Mouse (Mus musculus) c-Kit-positive CD71-positive TER-119-positive erythroid progenitor cells, embryonic 14.5 days (primary cell): ENCODE data around the gene Gm42688.
A peak's percentile ranks its signal among the peaks of the same experiment; 100 is the strongest.

ENCODE experiments used
- DNase-seq: peaks from one replicate; pipeline ENCODE4 v3.0.0-alpha.2; 2013; ENCODE audit warnings: low spot score

Gm42688 gene

DNA sequence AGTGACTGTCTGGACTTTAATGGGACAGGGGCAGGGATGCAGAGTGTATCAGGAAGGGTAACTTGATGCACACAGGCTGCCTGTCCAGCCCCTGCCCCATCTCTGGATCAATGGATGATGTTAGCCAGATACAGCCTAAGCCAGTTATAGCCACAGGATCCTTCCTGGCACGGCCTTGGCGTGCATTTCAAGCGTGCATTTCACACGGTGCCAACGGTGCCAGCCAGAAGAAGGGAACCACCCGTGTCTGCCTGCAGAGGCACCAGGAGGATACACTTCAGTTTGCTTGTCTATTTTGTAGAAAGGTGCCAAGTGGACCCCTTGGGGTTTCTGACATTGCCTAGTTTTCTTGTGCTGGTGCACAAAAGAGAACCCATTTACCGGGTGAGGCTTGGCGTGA is 38.6 kb downstream of the Gm42688 start:
- DNase-seq = no peak

DNA sequence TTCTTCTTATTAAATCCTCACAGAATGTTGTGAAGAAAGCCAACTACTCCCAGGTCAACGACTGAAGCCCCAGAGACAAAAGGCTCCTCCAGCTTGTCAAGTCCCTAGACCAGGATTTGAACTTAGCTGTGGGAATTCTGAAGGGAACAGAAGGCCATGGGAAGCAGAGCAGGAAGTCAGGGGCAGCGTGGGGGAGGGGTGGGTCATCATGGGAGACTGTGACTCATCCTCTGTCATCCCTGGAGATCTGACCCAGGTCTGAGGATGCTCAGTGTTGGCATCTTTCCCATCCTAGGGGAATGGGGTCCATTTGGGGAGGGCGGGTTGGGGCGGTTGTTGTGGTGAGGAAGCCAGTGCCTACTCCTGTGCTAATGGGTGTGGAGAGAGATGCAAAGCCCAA is 40.2 kb downstream of the Gm42688 start:
- DNase-seq = no peak

DNA sequence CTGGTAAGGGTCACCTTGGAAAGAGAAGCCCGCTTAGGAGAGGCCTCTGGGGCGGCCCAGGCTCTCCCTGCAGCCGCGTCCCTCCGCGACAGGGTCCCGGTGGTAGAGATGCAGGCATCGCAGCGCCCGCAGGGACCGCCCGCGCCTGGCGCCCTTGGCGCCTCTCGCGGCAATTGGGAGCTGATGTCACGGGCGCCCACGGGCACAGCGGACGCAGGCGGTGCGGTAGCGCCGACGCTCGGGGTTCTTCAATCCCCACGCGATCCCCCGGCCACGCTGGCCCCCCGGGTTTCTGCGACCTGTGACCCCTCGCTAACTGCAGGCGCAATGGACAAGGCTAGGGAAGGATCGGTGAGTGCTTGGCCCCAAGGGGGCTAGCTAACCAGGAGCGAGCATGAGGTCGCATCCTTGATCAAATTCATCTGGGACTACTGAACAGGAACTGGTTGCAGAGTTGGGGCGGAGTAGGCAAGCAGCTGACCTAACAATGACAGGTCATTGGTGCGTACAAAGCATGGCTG is 40.9 kb downstream of the Gm42688 start:
- no peak for DNase-seq

DNA sequence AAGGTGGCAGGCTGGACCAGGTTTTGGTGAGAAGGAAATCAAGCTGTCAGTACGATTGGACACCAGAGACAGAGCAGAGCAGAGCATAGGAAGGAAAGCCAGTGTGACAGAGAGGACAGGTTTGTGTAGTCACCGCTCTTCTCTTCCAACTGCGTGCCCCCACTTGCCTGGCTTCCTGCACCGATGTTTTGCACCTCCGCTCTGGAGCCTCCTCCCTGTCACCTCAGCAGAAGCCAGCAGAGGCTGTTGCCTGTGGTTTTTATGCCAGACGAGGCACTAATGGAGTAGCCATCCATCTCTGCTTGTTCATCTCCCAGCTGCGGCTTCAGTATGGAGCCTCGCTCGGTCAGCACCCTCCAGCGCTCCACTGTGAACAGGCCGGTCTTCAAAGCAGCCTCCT is 41.5 kb downstream of the Gm42688 start:
- no peak for DNase-seq

DNA sequence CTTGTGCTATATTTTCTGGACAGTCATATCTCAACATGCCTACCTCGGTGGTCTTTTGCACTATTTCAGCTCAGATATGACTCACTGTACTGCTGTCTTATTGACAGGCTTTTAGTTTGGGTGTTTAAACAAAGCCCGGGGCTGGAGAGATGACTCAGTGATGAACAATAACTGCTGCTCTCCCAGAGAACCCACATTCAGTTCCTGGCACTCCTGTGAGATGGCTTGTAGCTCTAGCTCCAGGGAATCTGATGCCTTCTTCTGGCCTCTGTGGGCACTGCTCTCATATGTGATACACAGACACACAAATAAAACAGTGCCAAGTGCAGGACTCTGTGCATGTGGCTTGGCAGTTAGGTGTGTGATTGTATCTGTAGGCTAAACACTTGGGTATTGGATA is 43.8 kb downstream of the Gm42688 start:
- DNase-seq = no peak

DNA sequence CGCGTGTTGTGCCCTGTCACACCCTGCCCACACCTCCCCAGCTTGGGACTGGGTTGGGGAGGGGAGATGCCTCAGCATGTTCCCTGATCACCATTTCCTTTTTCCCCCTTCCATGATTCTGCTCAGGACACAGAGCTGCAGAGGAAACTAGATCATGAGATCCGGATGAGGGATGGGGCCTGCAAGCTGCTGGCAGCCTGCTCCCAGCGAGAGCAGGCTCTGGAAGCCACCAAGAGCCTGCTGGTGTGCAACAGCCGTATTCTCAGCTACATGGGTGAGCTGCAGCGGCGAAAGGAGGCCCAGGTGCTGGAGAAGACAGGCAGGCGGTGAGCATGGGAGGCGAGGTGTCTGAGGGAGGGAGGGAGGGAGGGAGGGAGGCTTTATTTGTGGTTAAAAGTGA is 44.4 kb downstream of the Gm42688 start:
- no peak for DNase-seq

DNA sequence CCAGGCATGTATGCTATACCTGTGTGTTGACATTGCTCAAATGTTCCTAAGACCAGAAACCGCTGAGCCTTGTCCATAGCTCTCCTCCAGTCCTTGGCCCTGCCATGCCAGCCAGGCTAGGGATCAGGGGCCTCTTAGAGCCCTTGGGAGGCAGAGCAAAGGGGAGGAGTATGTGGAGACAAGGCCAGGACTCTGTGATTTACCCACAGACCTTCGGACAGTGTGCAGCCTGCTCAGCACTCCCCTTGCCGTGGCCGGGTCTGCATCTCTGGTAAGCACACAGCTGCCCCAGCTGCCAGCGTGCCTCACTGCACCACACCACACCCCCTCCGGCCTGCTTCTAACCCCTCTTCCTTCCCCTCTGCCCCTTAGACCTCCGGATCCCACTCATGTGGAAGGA is 45.9 kb downstream of the Gm42688 start:
- no peak for DNase-seq

DNA sequence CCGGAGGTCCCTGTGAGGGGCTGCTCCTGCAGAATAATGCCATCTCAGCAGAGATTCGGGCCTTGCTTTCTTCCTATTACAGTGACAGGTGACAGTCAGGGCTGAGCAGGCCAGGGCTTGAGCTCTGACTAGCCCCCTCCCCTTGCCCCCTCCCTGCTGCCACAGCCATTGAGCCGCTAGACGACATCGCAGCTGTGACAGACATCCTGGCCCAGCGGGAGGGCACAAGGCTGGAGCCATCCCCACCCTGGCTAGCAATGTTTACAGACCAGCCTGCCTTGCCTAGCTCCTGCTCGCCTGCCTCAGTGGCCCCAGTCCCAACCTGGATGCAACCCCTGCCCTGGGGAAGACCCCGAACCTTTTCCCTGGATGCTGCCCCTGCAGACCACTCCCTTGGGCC is 50.3 kb downstream of the Gm42688 start:
- no peak for DNase-seq

DNA sequence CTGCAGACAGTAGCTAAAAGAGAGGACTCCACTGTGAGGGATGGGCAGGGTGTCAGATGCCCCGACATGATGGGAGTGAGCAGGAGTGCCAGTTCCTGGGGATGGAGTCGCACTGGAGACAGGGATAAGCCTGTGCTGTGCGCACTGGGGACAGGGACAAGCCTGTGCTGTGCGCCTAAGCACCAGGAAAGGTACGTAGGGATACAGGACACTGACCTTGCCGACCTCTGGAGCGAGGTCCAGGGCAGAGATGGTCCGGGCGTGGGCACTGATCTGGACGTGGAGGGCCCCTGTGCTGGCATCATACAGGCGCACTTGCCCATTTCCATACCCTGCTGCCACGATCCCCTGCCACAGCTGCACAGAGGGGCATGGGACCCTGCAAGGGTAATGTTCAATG is 51.6 kb downstream of the Gm42688 start:
- DNase-seq = no peak

DNA sequence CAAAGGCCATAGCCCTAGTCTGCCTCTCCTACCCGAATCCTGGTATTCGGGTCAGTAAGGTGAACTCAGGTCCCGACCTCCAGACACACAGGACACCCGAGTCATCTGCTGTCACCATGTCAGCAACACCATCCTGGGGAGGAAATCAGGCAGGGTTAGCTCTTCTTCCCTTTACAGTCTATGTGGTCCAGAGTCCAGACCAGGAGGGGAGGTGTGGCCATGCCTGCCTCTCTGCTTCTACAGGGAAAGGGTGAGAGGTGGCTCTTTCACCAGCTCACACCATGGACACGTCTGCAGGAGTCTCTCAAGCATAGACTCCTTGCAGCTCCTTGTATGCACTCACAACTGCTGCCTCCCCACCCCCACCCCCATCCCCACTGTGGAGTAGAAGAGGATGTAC is 52.1 kb downstream of the Gm42688 start:
- DNase-seq = no peak

DNA sequence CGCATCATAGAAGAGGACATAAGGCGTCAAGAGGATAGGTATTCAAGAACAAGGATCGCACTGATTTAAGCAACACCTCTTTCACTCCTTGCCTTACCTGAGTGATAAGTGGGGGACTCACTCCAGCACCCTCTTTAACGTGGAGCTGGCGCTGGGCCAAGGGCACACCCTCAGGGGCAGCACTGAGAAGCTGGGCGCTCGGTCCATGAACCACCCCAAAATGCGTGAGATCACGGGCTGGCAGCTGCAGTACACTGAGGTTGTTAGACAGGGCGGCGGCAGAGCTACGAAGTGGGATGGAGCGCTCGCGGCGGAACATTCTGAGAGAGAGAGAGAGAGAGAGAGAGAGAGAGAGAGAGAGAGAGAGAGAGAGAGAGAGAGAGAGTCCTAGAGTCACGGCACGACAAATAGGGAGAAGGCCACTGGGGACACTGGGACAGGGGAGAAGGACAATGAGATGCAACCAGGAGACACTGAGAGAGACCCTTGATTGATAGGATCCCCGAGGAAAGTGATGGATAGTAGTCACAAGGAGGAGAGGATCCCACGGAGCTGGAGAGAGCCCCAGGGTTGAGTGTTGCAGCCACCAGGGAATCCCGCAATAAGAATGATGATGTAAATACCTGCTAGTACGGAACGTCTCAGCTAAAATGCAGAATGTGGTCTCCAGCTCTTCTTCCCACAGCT is 54.3 kb downstream of the Gm42688 start:
- no peak for DNase-seq

DNA sequence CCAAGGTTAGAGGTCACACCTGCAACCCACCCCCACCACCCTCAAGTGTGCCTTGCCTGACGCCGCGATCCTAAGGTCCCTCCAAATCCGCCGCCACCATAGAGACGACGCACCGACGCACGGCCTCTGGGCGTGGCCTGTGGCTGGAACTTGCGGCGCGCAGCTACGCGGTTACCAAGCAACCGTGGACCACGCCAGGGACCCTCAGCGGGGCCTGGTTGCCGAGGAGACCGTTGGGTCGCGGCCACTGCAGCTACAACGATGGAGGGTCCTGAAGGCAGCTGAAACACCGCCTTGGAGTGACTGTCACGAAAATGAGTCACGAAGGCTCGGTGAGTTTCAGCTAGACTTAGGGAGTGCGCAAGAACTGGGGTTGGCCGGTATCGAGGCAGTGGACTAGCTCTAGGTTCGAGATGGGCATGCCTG is 54.9 kb downstream of the Gm42688 start, which contains the start of the genes Wdr54 and 1700003E16Rik:
Wdr54 (minus strand) TSS at position 139 of the 426 bp plus-strand sequence.
1700003E16Rik (plus strand) TSS at position 146 of the 426 bp plus-strand sequence.
- peak; percentile 36 for DNase-seq

DNA sequence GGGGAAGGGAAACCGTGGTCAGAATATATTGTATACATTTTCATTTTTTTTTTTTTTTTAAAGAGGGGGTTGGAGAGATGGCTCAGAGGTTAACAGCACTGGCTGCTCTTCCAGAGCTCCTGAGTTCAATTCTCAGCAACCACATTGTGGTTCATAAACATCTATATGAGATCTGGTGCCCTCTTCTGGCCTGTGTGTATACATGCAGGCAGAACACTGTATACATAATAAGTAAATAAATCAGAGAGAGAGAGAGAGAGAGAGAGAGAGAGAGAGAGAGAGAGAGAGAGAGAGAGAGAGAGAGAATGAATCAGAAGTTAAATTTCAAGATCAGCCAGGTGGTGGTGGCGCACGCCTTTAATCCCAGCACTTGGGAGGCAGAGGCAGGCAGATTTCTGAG is 58.0 kb downstream of the Gm42688 start:
- DNase-seq = peak; percentile 60
